Mouse (Mus musculus) embryonic fibroblast, embryonic 13.5 days (primary cell): ENCODE data around the gene Ppp4r3a. TPM values are rescaled to one million over a fixed set of nuclear protein-coding genes. Genes with fewer than 3 reads are reported as not detected.
"Not testable (repeated sequence)": the region's sequence is repeated elsewhere in the genome, so short reads cannot be mapped to it uniquely, and the experiment has no call there.

ENCODE experiments used
- H3K27ac ChIP-seq: 2 replicates; pipeline ENCODE4 v1.5.1; 2012; ENCODE audit warnings: low read length, control low read depth, inconsistent platforms; ENCODE audit not compliant: insufficient read depth
- H3K4me1 ChIP-seq: 2 replicates; pipeline ENCODE4 v1.6.1; 2011; ENCODE audit warnings: low read length; ENCODE audit not compliant: control insufficient read depth, insufficient read depth
- H3K4me3 ChIP-seq: 2 replicates; pipeline ENCODE4 v1.5.1; 2011; ENCODE audit warnings: mild to moderate bottlenecking, control low read depth, low read length; ENCODE audit not compliant: insufficient read depth
- CTCF ChIP-seq: IDR thresholded peaks from 2 replicates; pipeline ENCODE4 v1.5.1; 2011; ENCODE audit warnings: mild to moderate bottlenecking, control low read depth, low read length, moderate library complexity, borderline replicate concordance; ENCODE audit not compliant: insufficient read depth
- POLR2A ChIP-seq: IDR thresholded peaks from 2 replicates; pipeline ENCODE4 v1.6.1; 2011; ENCODE audit warnings: low read depth, mild to moderate bottlenecking, control low read depth, low read length, moderate library complexity
- polyA plus RNA-seq: library from polyadenylated mRNA; stranded (reverse); fragments of >200 nt; gene quantifications from 2 replicates; pipeline ENCODE4 v1.2.4, GENCODE M21; 2011; ENCODE audit warnings: low read depth; ENCODE audit not compliant: missing spikeins, insufficient read length

Gene Ppp4r3a
- polyA plus RNA-seq, 1 experiment: 92.5 TPM

GRCm38 (mm10) chr12:101014549-101015164 lies 68.8 kb downstream of the Ppp4r3a start:
- H3K4me3 ChIP-seq: no peak overlapping the region
- no peak for TF ChIP-seq POLR2A
- TF ChIP-seq CTCF: no peak
- H3K27ac ChIP-seq: no peak overlapping the region
- peaks cover 8% of the 10 kb centered on the region for H3K4me1 ChIP-seq

GRCm38 (mm10) chr12:101013668-101014067 lies 69.8 kb downstream of the Ppp4r3a start:
- H3K27ac ChIP-seq, H3K4me3 ChIP-seq, H3K4me1 ChIP-seq: not testable (repeated sequence)

DNA sequence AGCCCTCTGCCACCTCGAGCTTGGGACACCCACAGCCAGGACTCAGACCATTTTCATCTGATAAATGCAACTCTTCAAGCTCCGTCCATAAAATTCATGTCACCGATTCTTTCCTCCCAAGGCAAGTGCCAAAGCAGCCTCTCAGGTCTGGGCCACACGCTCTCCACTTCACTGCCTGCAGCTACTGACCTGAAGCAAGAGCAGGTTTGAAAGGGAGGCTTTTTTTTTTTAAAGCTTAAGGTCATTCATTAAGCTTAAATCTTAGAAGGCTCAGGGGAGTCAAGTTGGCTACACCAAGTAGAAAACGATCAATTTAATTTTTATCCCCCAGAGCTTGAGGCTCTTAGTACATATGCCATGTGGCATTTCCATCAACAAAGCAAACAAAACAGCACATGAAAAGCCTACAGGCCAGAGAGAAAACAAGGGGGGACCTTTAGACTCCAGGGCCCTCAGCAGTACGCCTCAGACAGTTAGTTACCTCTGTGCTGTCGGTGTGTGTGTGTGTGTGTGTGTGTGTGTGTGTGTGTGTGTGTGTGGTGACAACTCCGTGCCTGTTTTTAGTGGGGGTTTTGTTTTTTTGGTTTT lies 70.3 kb downstream of the Ppp4r3a start:
- Histone ChIP-seq H3K4me1 (peaks cover 8% of the 10 kb centered on the region; the same call in 1 of the 2 replicates), H3K27ac (no peak overlapping the region), H3K4me3 (no peak overlapping the region)
- TF ChIP-seq CTCF: no peak

- Histone ChIP-seq H3K4me1 (peaks cover 6% of the 10 kb centered on the region), H3K4me3 (no peak overlapping the region), H3K27ac (no peak overlapping the region)
- TF ChIP-seq CTCF (no peak), POLR2A (no peak)
Measured at GRCm38 (mm10) chr12:101012197-101013077, 71.1 kb downstream of the Ppp4r3a start.

- peaks cover 6% of the 10 kb centered on the region for H3K4me1 ChIP-seq
- TF ChIP-seq CTCF (no peak), POLR2A (no peak)
- no peak overlapping the region for H3K27ac ChIP-seq
- H3K4me3 ChIP-seq: no peak overlapping the region
Measured at GRCm38 (mm10) chr12:101011017-101011416, 72.5 kb downstream of the Ppp4r3a start.

- H3K4me1 ChIP-seq: peaks cover 6% of the 10 kb centered on the region
- H3K4me3 ChIP-seq: no peak overlapping the region
- TF ChIP-seq POLR2A (no peak), CTCF (no peak)
- H3K27ac ChIP-seq: no peak overlapping the region
Measured at GRCm38 (mm10) chr12:101010148-101010920, 73.2 kb downstream of the Ppp4r3a start.

DNA sequence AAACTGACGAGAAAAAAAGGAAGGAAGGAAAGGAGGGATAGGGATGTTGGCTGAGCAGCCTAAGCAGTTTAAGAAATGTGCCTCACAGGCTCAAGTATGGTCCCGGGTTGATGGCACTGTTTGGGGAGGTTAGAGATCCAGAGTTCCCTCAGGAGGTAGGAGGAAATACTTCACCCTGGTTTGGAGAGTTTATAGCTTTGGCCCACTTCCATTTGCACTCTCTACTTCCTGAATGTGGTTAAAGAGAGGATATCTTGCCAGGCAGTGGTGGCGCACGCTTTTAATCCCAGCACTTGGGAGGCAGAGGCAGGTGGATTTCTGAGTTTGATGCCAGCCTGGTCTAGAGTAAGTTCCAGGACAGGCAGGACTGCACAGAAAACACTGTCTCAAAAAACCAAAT lies 74.3 kb downstream of the Ppp4r3a start:
- TF ChIP-seq CTCF (no peak), POLR2A (no peak)
- Histone ChIP-seq H3K27ac (no peak overlapping the region), H3K4me1 (peaks cover 6% of the 10 kb centered on the region), H3K4me3 (no peak overlapping the region)

DNA sequence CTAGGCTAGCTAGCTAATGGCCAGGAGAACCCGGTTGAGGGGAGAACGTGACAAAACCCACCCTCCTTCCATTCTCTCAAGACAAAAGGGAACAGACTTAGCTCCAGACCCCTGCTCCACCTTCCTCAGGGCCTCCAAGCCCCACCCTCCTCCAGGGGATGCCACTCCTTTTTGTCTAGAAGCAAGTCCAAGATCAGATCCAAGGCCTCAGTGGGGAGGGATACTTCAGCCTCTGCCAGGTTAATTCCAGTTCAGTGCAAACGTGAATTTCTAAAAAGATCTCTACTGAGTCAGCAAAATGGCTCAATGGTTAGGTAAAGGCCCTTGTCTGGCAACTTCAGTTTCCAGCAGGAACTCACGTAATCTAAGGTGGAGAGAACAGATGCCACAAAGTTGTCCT lies 74.9 kb downstream of the Ppp4r3a start:
- peaks cover 6% of the 10 kb centered on the region for H3K4me1 ChIP-seq
- H3K4me3 ChIP-seq: no peak overlapping the region
- TF ChIP-seq CTCF (no peak), POLR2A (no peak)
- H3K27ac ChIP-seq: 0 out of 2 replicates have a peak overlapping the region, but pooled peaks have one; percentile 19

GRCm38 (mm10) chr12:101007968-101008481 lies 75.5 kb downstream of the Ppp4r3a start:
- Histone ChIP-seq H3K4me1 (peaks cover 6% of the 10 kb centered on the region), H3K4me3 (no peak overlapping the region), H3K27ac (peak overlapping the region; percentile 43; the same call in 1 of the 2 replicates)
- TF ChIP-seq POLR2A (no peak), CTCF (no peak)
